Mouse (Mus musculus): ENCODE results near the gene Lrig2. TPM values are rescaled to one million over a fixed set of nuclear protein-coding genes. Genes with fewer than 3 reads are reported as not detected.

Gene Lrig2
- 33.4 TPM for polyA plus RNA-seq (2017; shearing (Covaris generic))

GRCm38 (mm10) chr3:104511538-104512423 is at the start of gene Lrig2:
Gene Lrig2, minus strand, starts transcription at chr3:104511918.

Other genes with a start within 250 kb of the Lrig2 start
- gene Slc16a1, start 126.8 kb upstream of the Lrig2 start, polyA plus RNA-seq (2017; shearing (Covaris generic)), result 23.6 TPM